Mouse (Mus musculus) G1E (cell line): ENCODE measurements around the gene Tnfaip1.

Source experiments
- CTCF ChIP-seq: IDR thresholded peaks from 2 replicates; pipeline ENCODE4 v1.5.1; 2012; ENCODE audit warnings: low read depth, low read length, inconsistent platforms, mixed read lengths
- GATA1 ChIP-seq: IDR thresholded peaks from 2 replicates; pipeline ENCODE4 v1.6.1; 2012; ENCODE audit warnings: borderline replicate concordance, low read length, inconsistent platforms, mixed read lengths
- POLR2AphosphoS5 ChIP-seq: IDR thresholded peaks from 2 replicates; pipeline ENCODE4 v1.6.1; 2012; ENCODE audit warnings: low read depth, low read length, inconsistent platforms; ENCODE audit not compliant: insufficient replicate concordance
- TAL1 ChIP-seq: conservative IDR thresholded peaks from 2 replicates; pipeline ENCODE4 v1.6.1; 2012; ENCODE audit warnings: low read depth, low read length, inconsistent platforms, mixed read lengths

DNA sequence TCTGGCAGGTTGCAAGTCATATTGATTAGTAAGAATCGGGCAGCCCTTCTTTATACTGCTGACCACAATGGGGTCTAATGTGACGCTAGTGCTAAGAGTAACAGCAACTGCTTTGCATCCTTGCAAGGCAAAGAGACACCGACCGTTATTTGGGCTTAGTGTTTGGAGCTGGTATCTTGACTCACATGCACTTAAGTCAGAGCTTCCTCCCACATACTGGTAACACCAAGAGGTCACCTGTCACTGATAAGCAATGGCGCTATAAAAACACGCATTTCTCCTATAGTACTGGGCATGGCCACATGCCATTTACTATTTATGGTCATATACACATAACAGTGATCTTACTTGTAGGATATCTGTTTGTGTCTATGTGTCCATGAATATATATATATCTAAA lies 46.7 kb upstream of the Tnfaip1 start:
- TF ChIP-seq GATA1 (no peak), CTCF (no peak), POLR2AphosphoS5 (no peak), TAL1 (no peak)
